Mouse (Mus musculus) neural tube, embryonic 14.5 days (tissue): ENCODE measurements at regions not wholly inside any gene's neighbourhood (a gene's known extent, or its start where the extent isn't known, plus 50 kb on each side); places are given as distances from the start of the nearest gene placed in this dataset.

Source experiments
- ATAC-seq: fragments of 200-750 bp; cut with Nextera tagmentation; 2 replicates; pipeline ENCODE4 v1.8.0; 2017; ENCODE audit warnings: low read depth, mild to moderate bottlenecking, moderate TSS enrichment, moderate library complexity
- H3K27ac ChIP-seq: fragments of 300-500 bp; sonication (generic); 2 replicates; pipeline ENCODE4 v1.5.1; 2014; ENCODE audit warnings: low read depth, mild to moderate bottlenecking, control low read depth, low read length, moderate library complexity, mixed read lengths
- H3K27me3 ChIP-seq: fragments of 300-500 bp; sonication (generic); 2 replicates; pipeline ENCODE4 v1.6.1; 2014; ENCODE audit warnings: low read length; ENCODE audit not compliant: control insufficient read depth, insufficient read depth
- H3K36me3 ChIP-seq: fragments of 300-500 bp; sonication (generic); 2 replicates; pipeline ENCODE4 v1.6.1; 2014; ENCODE audit warnings: low read length, mixed read lengths; ENCODE audit not compliant: control insufficient read depth, insufficient read depth
- H3K4me1 ChIP-seq: fragments of 300-500 bp; sonication (generic); 2 replicates; pipeline ENCODE4 v1.6.1; 2014; ENCODE audit warnings: low read length; ENCODE audit not compliant: control insufficient read depth, insufficient read depth
- H3K4me2 ChIP-seq: fragments of 300-500 bp; sonication (generic); 2 replicates; pipeline ENCODE4 v1.6.1; 2014; ENCODE audit warnings: mild to moderate bottlenecking, low read depth, low read length, control low read depth
- H3K4me3 ChIP-seq: fragments of 300-500 bp; sonication (generic); 2 replicates; pipeline ENCODE4 v1.5.1; 2014; ENCODE audit warnings: low read depth, low read length, control low read depth, mixed read lengths
- H3K9ac ChIP-seq: fragments of 300-500 bp; sonication (generic); replicated peaks from 2 replicates; pipeline ENCODE4 v1.6.1; 2014; ENCODE audit warnings: low read depth, mild to moderate bottlenecking, control low read depth, low read length, mixed read lengths
- H3K9me3 ChIP-seq: fragments of 300-500 bp; sonication (generic); 2 replicates; pipeline ENCODE4 v1.6.1; 2016; ENCODE audit warnings: low read length; ENCODE audit not compliant: control insufficient read depth
- WGBS: fragments of 180-500 bp; shearing (Covaris S2); extraction: QIAGEN DNeasy Blood & Tissue Kit; methylation state at CpG from one replicate; pipeline ENCODE4 v1.1.7; 2014; 5-methylcytosine and 5-hydroxymethylcytosine counted together

DNA sequence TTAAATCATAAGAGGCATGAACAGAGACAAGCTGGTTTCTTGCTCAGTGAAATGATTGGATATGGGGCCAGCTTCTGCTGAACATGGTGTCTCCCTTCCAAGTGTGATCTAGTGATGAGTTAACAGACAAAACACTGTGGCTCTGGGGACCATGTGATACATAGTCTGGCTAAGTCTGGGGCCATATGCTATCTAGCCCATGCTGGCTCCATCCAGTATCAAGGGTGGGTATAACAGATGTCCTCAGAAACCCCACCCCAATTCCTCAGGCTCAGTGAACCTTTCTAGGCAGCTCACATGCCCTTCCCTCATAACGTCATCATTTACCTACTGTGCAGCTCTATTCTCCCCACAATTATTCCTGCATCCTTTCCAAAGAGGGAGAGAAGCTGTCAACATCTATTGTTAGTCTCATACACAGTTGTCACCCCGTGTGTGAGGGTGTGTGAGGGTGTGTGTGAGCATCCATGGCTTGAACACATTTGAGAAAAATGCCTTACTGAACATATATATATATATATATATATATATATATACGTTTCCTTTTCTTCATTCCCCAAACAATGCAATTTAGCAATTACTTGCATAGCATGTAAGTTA is 73.9 kb upstream of the Wscd1 start:
- 61% methylated on average over 3 of the region's 3 CpGs for WGBS
- Histone ChIP-seq H3K27ac (no peak overlapping the region), H3K36me3 (no peaks in the 10 kb centered on the region), H3K4me2 (no peak overlapping the region), H3K27me3 (no peaks in the 10 kb centered on the region), H3K4me1 (no peaks in the 10 kb centered on the region), H3K4me3 (no peak overlapping the region), H3K9ac (no peak overlapping the region), H3K9me3 (no peaks in the 10 kb centered on the region)
- no peak for ATAC-seq

- no peak overlapping the region for H3K9ac ChIP-seq
- no peaks in the 10 kb centered on the region for H3K4me1 ChIP-seq
- no peaks in the 10 kb centered on the region for H3K27me3 ChIP-seq
- no peaks in the 10 kb centered on the region for H3K36me3 ChIP-seq
- H3K9me3 ChIP-seq = no peaks in the 10 kb centered on the region
- H3K27ac ChIP-seq = no peak overlapping the region
- 60% methylated on average over 3 of the region's 3 CpGs for WGBS
- H3K4me2 ChIP-seq = no peak overlapping the region
- ATAC-seq = no peak
- H3K4me3 ChIP-seq = no peak overlapping the region
Measured at GRCm38 (mm10) chr11:71697017-71697416, 52.7 kb upstream of the Wscd1 start.

GRCm38 (mm10) chr11:71698836-71699235 is 50.9 kb upstream of the Wscd1 start:
- no peaks in the 10 kb centered on the region for H3K27me3 ChIP-seq
- no peaks in the 10 kb centered on the region for H3K4me1 ChIP-seq
- WGBS = 77% methylated on average over 4 of the region's 4 CpGs
- H3K27ac ChIP-seq = no peak overlapping the region
- H3K36me3 ChIP-seq = no peaks in the 10 kb centered on the region
- H3K9me3 ChIP-seq = no peaks in the 10 kb centered on the region
- no peak overlapping the region for H3K4me2 ChIP-seq
- H3K9ac ChIP-seq = no peak overlapping the region
- ATAC-seq = no peak
- H3K4me3 ChIP-seq = no peak overlapping the region
